Mouse (Mus musculus): ENCODE data around the gene Rnf151. TPM values are rescaled to one million over a fixed set of nuclear protein-coding genes. Genes with fewer than 3 reads are reported as not detected.

Rnf151 gene
- not detected in 2 replicates for polyA plus RNA-seq (2015; fragmentation: Nextera tagmentation; extraction: Ambion mirVana)

DNA sequence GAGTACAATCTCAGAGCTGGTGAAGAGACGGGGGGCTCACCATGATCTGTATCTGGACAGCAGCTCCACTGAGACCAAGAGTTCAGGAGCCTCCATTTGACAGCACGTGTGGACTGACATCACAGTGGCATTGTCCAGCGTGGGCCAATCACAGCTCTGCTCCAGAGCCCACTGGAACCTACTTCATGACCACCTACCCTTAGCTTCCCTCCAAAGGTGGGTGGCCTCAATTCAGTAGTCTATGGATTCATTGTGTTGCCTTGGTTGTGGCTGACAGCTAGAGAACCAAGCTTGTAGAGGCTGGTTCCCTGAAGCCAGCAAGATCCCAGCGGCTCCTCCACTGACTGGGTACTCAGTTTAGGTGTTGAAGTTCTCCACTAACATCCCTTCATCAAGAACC, at the start of gene Rnf151, which contains the start of gene Rps2:
TSS of gene Rnf151 (minus strand) at position 121 of the 400 bp plus-strand sequence.
TSS of gene Rps2 (plus strand) at position 174 of the 400 bp plus-strand sequence.
- no peak for ATAC-seq (replicated peaks; ENCODE audit: low FRiP score, low read depth)
- peak within 1 kb of the TSS; percentile 94 for H3K9ac ChIP-seq (ENCODE audit: low read depth, low read length)
- peak within 1 kb of the TSS; percentile 58 for H3K4me2 ChIP-seq (ENCODE audit: low read length)

DNA sequence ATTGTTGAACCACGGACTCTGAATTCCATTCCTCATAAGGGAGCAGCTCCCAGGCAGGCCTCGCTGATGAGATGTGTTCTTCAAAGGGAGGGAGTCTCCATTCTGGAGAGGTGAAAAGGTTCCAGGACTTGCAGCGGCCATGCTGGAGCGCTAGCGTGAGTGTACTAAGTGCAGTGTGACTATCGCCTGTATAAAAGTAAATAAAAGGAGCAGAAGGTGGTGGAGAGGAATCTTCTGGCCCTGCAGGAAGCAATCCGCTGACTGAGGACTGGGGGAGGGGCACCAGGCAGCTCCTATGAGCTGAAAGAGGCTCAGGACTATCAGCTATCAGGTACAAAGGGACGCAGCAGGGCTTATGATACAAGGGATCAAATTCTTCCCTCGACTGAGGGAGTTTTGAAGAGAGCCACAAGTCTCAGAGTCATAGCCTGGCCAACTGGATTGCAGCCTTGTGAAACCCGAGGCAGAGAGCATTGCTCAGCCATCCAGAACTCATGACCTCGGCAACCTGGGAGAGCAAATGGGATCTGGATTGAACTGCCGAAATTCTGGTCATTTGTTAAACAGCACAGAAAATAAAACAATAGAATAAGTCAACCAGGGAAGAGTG, 48.5 kb upstream of the Rnf151 start:
- no peak overlapping the region for H3K9ac ChIP-seq (ENCODE audit: low read depth, low read length)
- 7% methylated on average over 12 of the region's 12 CpGs for WGBS
- H3K4me2 ChIP-seq (ENCODE audit: low read length): 0 out of 2 replicates have a peak overlapping the region, but pooled peaks have one; percentile 15
- H3K27me3 ChIP-seq (ENCODE audit: insufficient read depth, low read length): no peaks in the 10 kb centered on the region
- peak; percentile 49 for ATAC-seq (replicated peaks; ENCODE audit: low FRiP score, low read depth)
- H3K27ac ChIP-seq: peak overlapping the region; percentile 70
- H3K4me1 ChIP-seq (replicated peaks; ENCODE audit: insufficient read depth, low read length): peaks cover 38% of the 10 kb centered on the region
- H3K36me3 ChIP-seq (ENCODE audit: insufficient read depth, low read length): no peaks in the 10 kb centered on the region
- H3K4me3 ChIP-seq (replicated peaks; ENCODE audit: low read depth, low read length): no peak overlapping the region
- H3K9me3 ChIP-seq (replicated peaks; ENCODE audit: low read length): no peaks in the 10 kb centered on the region
- peak; percentile 79 for DNase-seq (ENCODE audit: low spot score)
- TF ChIP-seq CTCF (IDR thresholded peaks at IDR 0.05; ENCODE audit: low read depth): no peak

More for the DNA sequence above, at the start of gene Rnf151, which contains the start of gene Rps2:
- TF ChIP-seq CTCF (IDR thresholded peaks at IDR 0.05; ENCODE audit: low read depth): no peak
- H3K4me3 ChIP-seq (replicated peaks; ENCODE audit: low read depth, low read length): peak within 1 kb of the TSS; percentile 82; the same call in 1 of the 2 replicates
- 75% methylated on average over 4 of the region's 4 CpGs for WGBS
- H3K27me3 ChIP-seq (ENCODE audit: insufficient read depth, low read length): no peaks in the 10 kb centered on the region
- H3K9me3 ChIP-seq (replicated peaks; ENCODE audit: low read length): no peaks in the 10 kb centered on the region
- no peak for DNase-seq (ENCODE audit: low spot score)
- peaks cover 8% of the 10 kb centered on the region for H3K4me1 ChIP-seq (replicated peaks; ENCODE audit: insufficient read depth, low read length)
- H3K36me3 ChIP-seq (ENCODE audit: insufficient read depth, low read length): peaks cover 21% of the 10 kb centered on the region; the same call in 1 of the 2 replicates
- H3K27ac ChIP-seq: no peak within 1 kb of the TSS

DNA sequence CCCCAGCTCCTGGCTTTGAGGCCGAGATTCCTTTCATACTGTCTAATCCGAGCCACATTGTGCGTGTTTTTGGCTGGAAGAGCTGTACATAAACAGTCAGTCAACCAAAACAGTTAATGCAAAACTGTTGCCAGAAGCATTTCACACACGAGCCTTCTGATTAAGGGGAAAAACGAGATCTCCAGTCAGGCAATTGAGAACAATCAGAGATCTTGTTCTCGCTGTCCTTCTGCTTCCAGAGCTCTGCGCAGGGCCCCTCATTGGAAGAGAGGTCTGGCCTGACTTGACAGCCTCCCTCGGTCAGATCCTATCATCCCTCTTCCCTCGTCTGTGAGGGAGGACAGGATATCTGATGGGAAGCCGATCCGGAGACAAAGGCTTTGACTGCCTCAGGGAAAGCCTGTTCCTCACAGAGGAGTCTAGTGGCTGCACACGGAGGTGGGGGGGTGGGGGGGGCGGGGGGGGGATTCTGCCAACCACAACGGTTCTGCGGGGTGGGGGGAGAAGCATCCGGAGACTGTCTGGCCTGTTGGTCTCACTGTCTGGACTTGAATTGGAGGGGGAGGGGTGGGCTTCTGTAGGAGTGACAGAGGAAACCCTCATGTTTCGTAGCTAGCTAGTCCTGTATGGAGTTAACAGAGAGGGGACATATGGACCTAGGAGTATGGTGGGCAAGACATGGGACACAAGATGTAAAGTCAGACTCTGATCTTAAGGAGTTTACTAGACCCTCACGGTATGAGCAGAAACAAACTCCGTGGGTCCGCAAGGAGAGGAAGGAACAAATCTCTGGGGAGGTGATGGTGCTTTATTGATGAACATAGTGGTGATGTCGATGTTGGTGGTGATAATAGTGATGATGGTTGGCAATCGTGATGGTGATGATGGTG, 47.4 kb upstream of the Rnf151 start:
- ATAC-seq (replicated peaks; ENCODE audit: low FRiP score, low read depth) (0 out of 2 replicates have a peak, but pooled peaks have one; percentile 9), DNase-seq (ENCODE audit: low spot score) (peak; percentile 62)
- WGBS: 26% methylated on average over 22 of the region's 22 CpGs
- H3K4me3 ChIP-seq (replicated peaks; ENCODE audit: low read depth, low read length): no peak overlapping the region
- H3K4me2 ChIP-seq (ENCODE audit: low read length): 0 out of 2 replicates have a peak overlapping the region, but pooled peaks have one; percentile 18
- no peak overlapping the region for H3K9ac ChIP-seq (ENCODE audit: low read depth, low read length)
- no peaks in the 10 kb centered on the region for H3K9me3 ChIP-seq (replicated peaks; ENCODE audit: low read length)
- no peaks in the 10 kb centered on the region for H3K27me3 ChIP-seq (ENCODE audit: insufficient read depth, low read length)
- no peak for TF ChIP-seq CTCF (IDR thresholded peaks at IDR 0.05; ENCODE audit: low read depth)
- peaks cover 38% of the 10 kb centered on the region for H3K4me1 ChIP-seq (replicated peaks; ENCODE audit: insufficient read depth, low read length)
- peak overlapping the region; percentile 70 for H3K27ac ChIP-seq
- no peaks in the 10 kb centered on the region for H3K36me3 ChIP-seq (ENCODE audit: insufficient read depth, low read length)

DNA sequence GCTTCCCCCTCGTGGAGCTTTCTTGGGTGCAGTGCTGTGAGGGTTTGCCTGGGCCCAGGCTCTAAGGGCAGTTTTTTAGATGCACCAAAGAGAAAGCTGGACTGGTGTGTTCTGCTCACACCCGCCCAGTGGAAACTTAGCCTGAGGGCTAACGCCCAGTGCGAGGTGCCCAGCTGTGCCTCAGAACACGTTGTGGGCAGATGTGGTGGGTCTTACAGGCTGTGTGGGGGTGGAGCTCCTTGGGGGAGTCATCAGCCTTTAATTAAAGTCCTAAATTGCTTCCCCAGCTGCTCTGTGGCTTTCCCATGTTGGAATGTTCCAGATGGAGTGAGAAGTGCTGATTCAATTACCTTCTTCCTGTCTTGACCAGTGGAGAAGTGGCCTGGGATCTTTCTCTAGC, 43.3 kb upstream of the Rnf151 start:
- no peak overlapping the region for H3K9ac ChIP-seq (ENCODE audit: low read depth, low read length)
- H3K27ac ChIP-seq: peak overlapping the region; percentile 14; the same call in 1 of the 2 replicates
- no peaks in the 10 kb centered on the region for H3K9me3 ChIP-seq (replicated peaks; ENCODE audit: low read length)
- H3K4me3 ChIP-seq (replicated peaks; ENCODE audit: low read depth, low read length): no peak overlapping the region
- WGBS: 34% methylated on average over 5 of the region's 5 CpGs
- H3K4me1 ChIP-seq (replicated peaks; ENCODE audit: insufficient read depth, low read length): peaks cover 21% of the 10 kb centered on the region
- peak; percentile 55 for ATAC-seq (replicated peaks; ENCODE audit: low FRiP score, low read depth)
- DNase-seq (ENCODE audit: low spot score): peak; percentile 79
- H3K36me3 ChIP-seq (ENCODE audit: insufficient read depth, low read length): no peaks in the 10 kb centered on the region
- no peak overlapping the region for H3K4me2 ChIP-seq (ENCODE audit: low read length)
- H3K27me3 ChIP-seq (ENCODE audit: insufficient read depth, low read length): no peaks in the 10 kb centered on the region
- peak; percentile 42; the same call in 1 of the 2 replicates for TF ChIP-seq CTCF (IDR thresholded peaks at IDR 0.05; ENCODE audit: low read depth)

DNA sequence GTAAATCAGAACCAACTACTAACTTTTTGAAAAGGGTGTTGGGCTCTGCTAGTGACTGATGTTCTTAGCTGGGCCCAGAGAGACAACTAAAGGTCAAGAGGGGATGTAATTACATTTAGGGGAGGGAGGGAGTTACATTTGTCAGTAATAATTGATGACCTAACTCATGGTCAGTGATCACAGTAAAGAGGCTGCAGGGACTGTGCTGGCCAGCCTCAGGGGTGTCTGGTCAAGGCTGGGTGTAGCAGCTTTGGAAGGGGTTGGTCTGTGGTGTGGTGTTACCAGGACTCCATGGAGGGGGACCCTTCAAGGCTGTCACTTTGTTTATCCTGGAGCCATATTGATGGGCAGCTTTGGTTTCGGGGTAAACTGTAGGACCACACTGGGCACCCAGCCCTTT, 39.5 kb upstream of the Rnf151 start:
- H3K27ac ChIP-seq: no peak overlapping the region
- no peak overlapping the region for H3K9ac ChIP-seq (ENCODE audit: low read depth, low read length)
- ATAC-seq (replicated peaks; ENCODE audit: low FRiP score, low read depth) (0 out of 2 replicates have a peak, but pooled peaks have one; percentile 24), DNase-seq (ENCODE audit: low spot score) (peak; percentile 61)
- H3K36me3 ChIP-seq (ENCODE audit: insufficient read depth, low read length): no peaks in the 10 kb centered on the region
- H3K4me1 ChIP-seq (replicated peaks; ENCODE audit: insufficient read depth, low read length): peaks cover 11% of the 10 kb centered on the region; the same call in 1 of the 2 replicates
- no peak for TF ChIP-seq CTCF (IDR thresholded peaks at IDR 0.05; ENCODE audit: low read depth)
- WGBS: 76% methylated on average over 1 of the region's 1 CpGs
- H3K4me3 ChIP-seq (replicated peaks; ENCODE audit: low read depth, low read length): no peak overlapping the region
- H3K27me3 ChIP-seq (ENCODE audit: insufficient read depth, low read length): 0 out of 2 replicates have a peak, but pooled peaks cover 6% of the 10 kb centered on the region
- H3K9me3 ChIP-seq (replicated peaks; ENCODE audit: low read length): no peaks in the 10 kb centered on the region
- no peak overlapping the region for H3K4me2 ChIP-seq (ENCODE audit: low read length)
